Mouse (Mus musculus) lung, adult 2 months (tissue): Measurements from ENCODE around the gene Hus1.

Experiments used
- CTCF ChIP-seq: fragments of 200-500 bp; IDR thresholded peaks from 2 replicates; pipeline ENCODE4 v1.5.1; 2011; ENCODE audit warnings: mild to moderate bottlenecking, low read length, control low read depth; ENCODE audit not compliant: insufficient read depth
- POLR2A ChIP-seq: fragments of 200-500 bp; IDR thresholded peaks from 2 replicates; pipeline ENCODE4 v1.6.1; 2011; ENCODE audit warnings: low read depth, mild to moderate bottlenecking, control low read depth, low read length, borderline replicate concordance; ENCODE audit errors: extremely low read depth

DNA sequence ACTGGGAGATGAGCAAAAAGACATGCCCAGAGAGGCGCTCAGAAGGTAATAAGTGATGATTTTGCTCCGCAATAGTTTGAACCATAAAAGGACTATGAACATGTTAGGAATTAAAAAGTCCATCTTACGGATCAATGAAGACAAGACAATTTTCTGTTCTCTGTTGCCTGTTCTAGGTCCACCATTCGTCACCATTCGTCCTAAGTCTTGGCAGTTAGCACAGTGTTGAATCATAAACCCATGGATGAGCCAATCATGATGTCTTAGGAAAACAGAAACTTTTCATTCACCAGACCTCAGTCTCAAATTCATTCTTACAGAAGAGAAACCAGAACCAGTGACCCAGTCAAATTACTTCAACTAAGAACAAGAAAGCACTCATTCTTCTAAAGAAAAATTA is 2.2 kb downstream of the Hus1 start:
- no peak for TF ChIP-seq CTCF
- TF ChIP-seq POLR2A: no peak
